Mouse (Mus musculus) left cerebral cortex, postnatal 10 days (tissue): ENCODE data around the gene Olfr295. TPM values are rescaled to one million over a fixed set of nuclear protein-coding genes. Genes with fewer than 3 reads are reported as not detected.

ENCODE experiments used
- DNase-seq, 2 experiments: peaks; one replicate each; pipeline ENCODE4 v3.0.0; 2021 to 2022; ENCODE audit warnings: low spot score in 2 of 2, mixed read lengths in 1 of 2; ENCODE audit errors: extremely low spot score in 1 of 2
- intact Hi-C: fragments of 180-260 bp; cut with DNase I; formaldehyde crosslinking; loops from one replicate; pipeline ENCODE4 v1.15.1; 2025
- total RNA-seq, 2 experiments: library from RNA; stranded (reverse); gene quantifications; 2 replicates each; pipeline ENCODE4 v1.2.3; 2021

Olfr295 gene
- not detected for total RNA-seq

GRCm38 (mm10) chr7:86583562-86583961 lies at the start of gene Olfr295:
TSS of gene Olfr295 (plus strand) at chr7:86583862.
- no peak for DNase-seq

GRCm38 (mm10) chr7:86616543-86616942 lies 32.9 kb downstream of the Olfr295 start, which contains the start of gene Olfr294:
TSS of gene Olfr294 (minus strand) at chr7:86616643.
- intact Hi-C loops, result no loop called here
- DNase-seq, result no peak

More at GRCm38 (mm10) chr7:86583562-86583961, at the start of gene Olfr295:
- intact Hi-C loops, result no loop called here

Other genes starting within 250 kb of the Olfr295 start
- gene Olfr307, start 246.3 kb upstream of the Olfr295 start, total RNA-seq, result not detected
- not detected for gene Olfr305, start 216.9 kb upstream of the Olfr295 start, total RNA-seq
- gene Olfr304, start 197.2 kb upstream of the Olfr295 start, total RNA-seq, result not detected
- gene Olfr303, start 186.1 kb upstream of the Olfr295 start, total RNA-seq, result not detected
- gene Olfr301, start 180.0 kb upstream of the Olfr295 start, total RNA-seq, result not detected
- not detected for gene Olfr299, start 123.9 kb upstream of the Olfr295 start, total RNA-seq
- gene Olfr298, start 91.4 kb upstream of the Olfr295 start, total RNA-seq, result not detected
- gene Olfr297, start 63.9 kb upstream of the Olfr295 start, total RNA-seq, result not detected
- not detected for gene Olfr294, start 32.8 kb downstream of the Olfr295 start, total RNA-seq
- gene Olfr293, start 65.2 kb downstream of the Olfr295 start, total RNA-seq, result not detected
- not detected for gene Olfr292, start 104.5 kb downstream of the Olfr295 start, total RNA-seq
- gene Folh1, start 192.1 kb downstream of the Olfr295 start, total RNA-seq, result 1 to 10 TPM; 2.9 to 4.1 TPM
- not detected for gene Vmn2r77, start 211.2 kb downstream of the Olfr295 start, total RNA-seq